Mouse (Mus musculus): ENCODE data around the gene Parg. TPM values are rescaled to one million over a fixed set of nuclear protein-coding genes. Genes with fewer than 3 reads are reported as not detected.

Parg gene
- total and polyA plus RNA-seq, 3 experiments = 36.3 to 66.1 (median 40.6) TPM

GRCm38 (mm10) chr14:32180861-32181260, 20.9 kb upstream of the Parg start:
- in situ Hi-C loops (cut with MboI; ENCODE audit: low pct_ligation_motif_present, low pct_unique_long_range_greater_than_20kb, low sequenced_read_pairs) = no loop called here
- H3K9ac ChIP-seq (ENCODE audit: insufficient read depth, low read depth) = no peak overlapping the region
- no peak overlapping the region for H3K4me3 ChIP-seq (replicated peaks in 1 of 3; ENCODE audit: low read depth in 2 of 3, low read length in 2 of 3, poor library complexity in 1 of 3)
- H3K27me3 ChIP-seq (replicated peaks) = no peaks in the 10 kb centered on the region
- H3K79me2 ChIP-seq (replicated peaks; ENCODE audit: control insufficient read depth, extremely low read depth, insufficient read depth, poor library complexity, severe bottlenecking) = peaks cover 4% of the 10 kb centered on the region; the same call in 1 of the 2 replicates
- H3K4me1 ChIP-seq (ENCODE audit: control insufficient read depth in 1 of 2, insufficient read depth in 2 of 2) = no peaks in the 10 kb centered on the region
- H3K4me2 ChIP-seq (ENCODE audit: insufficient read depth, low read depth, poor library complexity, severe bottlenecking) = no peak overlapping the region
- DNase-seq (ENCODE audit: extremely low read depth) = no peak
- H3K36me3 ChIP-seq (replicated peaks in 1 of 2; ENCODE audit: control insufficient read depth in 1 of 2, insufficient read depth in 1 of 2, low read length in 1 of 2) = peaks cover 40 to 73% of the 10 kb centered on the region in 2 experiments
- no peaks in the 10 kb centered on the region for H3K9me3 ChIP-seq (replicated peaks; ENCODE audit: low read length)
- TF ChIP-seq RAD21 (IDR thresholded peaks at IDR 0.05; ENCODE audit: low read depth, low read length) = no peak
- TF ChIP-seq MAFK (IDR thresholded peaks at IDR 0.05; ENCODE audit: insufficient replicate concordance, low read length) = no peak
- TF ChIP-seq MEF2A (IDR thresholded peaks at IDR 0.05; ENCODE audit: borderline replicate concordance, low read depth, low read length) = no peak
- TF ChIP-seq SIN3A (IDR thresholded peaks at IDR 0.05; ENCODE audit: low read length) = no peak
- no peak overlapping the region for H3K27ac ChIP-seq (ENCODE audit: insufficient read depth, low read depth)
- dilution Hi-C loops (cut with MboI; ENCODE audit: extremely low pct_ligation_motif_present, extremely low pct_unique_long_range_greater_than_20kb, low sequenced_read_pairs) = no loop called here

- no peak overlapping the region for H3K4me3 ChIP-seq (replicated peaks in 1 of 3; ENCODE audit: low read depth in 2 of 3, low read length in 2 of 3, poor library complexity in 1 of 3)
- no peak overlapping the region for H3K9ac ChIP-seq (ENCODE audit: insufficient read depth, low read depth)
- H3K79me2 ChIP-seq (replicated peaks; ENCODE audit: control insufficient read depth, extremely low read depth, insufficient read depth, poor library complexity, severe bottlenecking) = peaks cover 4% of the 10 kb centered on the region; the same call in 1 of the 2 replicates
- DNase-seq (ENCODE audit: extremely low read depth) = no peak
- dilution Hi-C loops (cut with MboI; ENCODE audit: extremely low pct_ligation_motif_present, extremely low pct_unique_long_range_greater_than_20kb, low sequenced_read_pairs) (no loop called here), in situ Hi-C loops (cut with MboI; ENCODE audit: low pct_ligation_motif_present, low pct_unique_long_range_greater_than_20kb, low sequenced_read_pairs) (no loop called here)
- no peak overlapping the region for H3K4me2 ChIP-seq (ENCODE audit: insufficient read depth, low read depth, poor library complexity, severe bottlenecking)
- peaks cover 56 to 91% of the 10 kb centered on the region in 2 experiments for H3K36me3 ChIP-seq (replicated peaks in 1 of 2; ENCODE audit: control insufficient read depth in 1 of 2, insufficient read depth in 1 of 2, low read length in 1 of 2)
- no peak for TF ChIP-seq NELFE (IDR thresholded peaks at IDR 0.05; ENCODE audit: low read depth, low read length)
- TF ChIP-seq USF1 (IDR thresholded peaks at IDR 0.05; ENCODE audit: low read depth, low read length) = no peak
- no peak for TF ChIP-seq ZKSCAN1 (IDR thresholded peaks at IDR 0.05; ENCODE audit: borderline replicate concordance, low read depth, low read length)
- no peak for TF ChIP-seq ETS1 (conservative IDR thresholded peaks at IDR 0.05; ENCODE audit: low read depth, low read length)
- no peak for TF ChIP-seq BHLHE40 (IDR thresholded peaks at IDR 0.05; ENCODE audit: low read depth, low read length)
- TF ChIP-seq POLR2AphosphoS2 (IDR thresholded peaks at IDR 0.05; ENCODE audit: low read depth, low read length) = no peak
- no peak for TF ChIP-seq KAT2A (IDR thresholded peaks at IDR 0.05; ENCODE audit: insufficient replicate concordance, low read length)
- no peak for TF ChIP-seq RAD21 (IDR thresholded peaks at IDR 0.05; ENCODE audit: low read depth, low read length)
- TF ChIP-seq SMC3 (IDR thresholded peaks at IDR 0.05; ENCODE audit: low read depth, low read length) = no peak
- TF ChIP-seq NRF1 (IDR thresholded peaks at IDR 0.05; ENCODE audit: low read depth, low read length) = no peak
- H3K27me3 ChIP-seq (replicated peaks) = no peaks in the 10 kb centered on the region
- H3K9me3 ChIP-seq (replicated peaks; ENCODE audit: low read length) = no peaks in the 10 kb centered on the region
- no peaks in the 10 kb centered on the region for H3K4me1 ChIP-seq (ENCODE audit: control insufficient read depth in 1 of 2, insufficient read depth in 2 of 2)
- no peak overlapping the region for H3K27ac ChIP-seq (ENCODE audit: insufficient read depth, low read depth)
Observed at GRCm38 (mm10) chr14:32183846-32184245, 17.9 kb upstream of the Parg start.
